Mouse (Mus musculus): ENCODE data around the gene Kpna3. TPM values are rescaled to one million over a fixed set of nuclear protein-coding genes. Genes with fewer than 3 reads are reported as not detected.
A peak's percentile ranks its signal among the peaks of the same experiment; 100 is the strongest.
"Not testable (repeated sequence)": the region's sequence is repeated elsewhere in the genome, so short reads cannot be mapped to it uniquely, and the experiment has no call there.

Kpna3 gene
- polyA plus RNA-seq (2016; fragmentation: Nextera tagmentation; extraction: Ambion mirVana): 89.8 and 92.4 TPM in 2 replicates

DNA sequence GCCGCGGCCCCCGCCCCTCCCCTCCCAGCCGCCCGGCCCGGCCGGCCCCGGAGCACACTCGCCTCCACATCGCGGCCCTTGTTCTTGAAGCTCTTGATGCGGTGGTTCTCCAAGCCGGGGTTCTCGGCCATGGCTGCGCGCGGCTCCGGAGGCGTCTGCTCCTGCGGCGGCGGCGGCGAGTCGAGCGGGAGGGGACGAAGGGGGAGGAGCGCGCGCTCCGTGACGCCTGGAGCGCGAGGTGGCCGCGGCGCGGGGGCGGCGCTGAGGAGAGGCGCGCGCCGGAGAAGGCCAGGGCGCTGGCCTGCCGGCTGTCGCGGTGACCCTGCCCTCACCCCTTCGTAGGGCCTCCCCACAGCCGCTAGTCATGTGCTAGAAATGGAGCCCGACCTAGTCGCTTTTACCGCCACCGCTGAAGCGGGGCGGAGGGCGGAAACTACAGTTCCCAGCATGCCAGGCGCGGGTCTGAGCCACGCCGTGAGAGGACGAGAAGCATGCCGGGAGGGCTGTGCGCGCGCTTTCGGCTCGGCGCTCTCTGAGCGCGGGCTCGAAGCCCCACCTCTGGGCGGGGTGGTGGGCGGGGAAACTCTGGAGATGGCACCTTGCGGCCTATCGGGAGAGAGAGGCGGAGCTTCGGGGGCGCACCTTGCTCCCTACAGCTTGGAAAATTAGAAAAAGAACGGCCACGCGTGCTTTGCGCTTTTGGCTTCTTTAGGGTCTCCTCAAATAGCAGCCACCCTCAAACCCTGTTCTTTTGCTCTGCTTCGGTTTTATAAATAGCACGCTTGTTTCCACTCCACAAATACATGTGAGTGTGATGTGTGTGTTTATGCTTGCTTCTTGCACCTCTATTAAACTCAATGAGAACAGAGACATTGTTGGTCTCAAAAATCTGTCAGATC is at the start of gene Kpna3:
Gene Kpna3 (minus strand): TSS at position 214 of the 899 bp plus-strand sequence.
- peaks cover 27% of the 10 kb centered on the region for H3K4me1 ChIP-seq
- H3K36me3 ChIP-seq (replicated peaks): peaks cover 11% of the 10 kb centered on the region
- peak within 1 kb of the TSS; percentile 90 for H3K4me3 ChIP-seq
- DNase-seq (ENCODE audit: extremely low spot score, low spot score): peak; percentile 98
- peak within 1 kb of the TSS; percentile 98 for H3K27ac ChIP-seq
- under 1% methylated on average over 84 of the region's 85 CpGs for WGBS
- H3K9me3 ChIP-seq: peaks cover 2% of the 10 kb centered on the region; the same call in 1 of the 2 replicates
- H3K27me3 ChIP-seq (ENCODE audit: poor library complexity, severe bottlenecking): no peaks in the 10 kb centered on the region

DNA sequence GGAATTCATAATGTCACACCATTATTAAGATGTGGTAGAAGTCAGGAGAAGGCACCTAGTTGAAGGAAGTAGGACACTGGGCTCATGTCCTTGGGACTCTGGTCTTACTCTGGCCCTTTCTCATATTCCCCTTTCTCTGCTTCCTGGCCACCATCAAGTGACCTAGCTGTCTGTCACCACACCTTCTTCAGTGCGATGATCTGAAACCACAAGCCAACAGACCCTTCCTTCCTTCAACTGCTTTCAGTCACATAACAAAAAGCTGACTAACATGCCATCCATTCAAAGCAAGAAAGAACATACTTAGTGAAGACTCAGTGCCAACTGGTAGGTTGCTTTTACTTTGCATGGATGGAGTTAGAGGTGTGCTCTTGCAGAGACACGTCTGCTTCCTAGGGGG is 20.7 kb upstream of the Kpna3 start:
- Histone ChIP-seq H3K4me3 (no peak overlapping the region), H3K27me3 (ENCODE audit: poor library complexity, severe bottlenecking) (no peaks in the 10 kb centered on the region), H3K9me3 (no peaks in the 10 kb centered on the region), H3K4me1 (peaks cover 14% of the 10 kb centered on the region), H3K27ac (no peak overlapping the region), H3K36me3 (replicated peaks) (no peaks in the 10 kb centered on the region)
- WGBS: 84% methylated on average over 2 of the region's 2 CpGs
- DNase-seq (ENCODE audit: extremely low spot score, low spot score): no peak

DNA sequence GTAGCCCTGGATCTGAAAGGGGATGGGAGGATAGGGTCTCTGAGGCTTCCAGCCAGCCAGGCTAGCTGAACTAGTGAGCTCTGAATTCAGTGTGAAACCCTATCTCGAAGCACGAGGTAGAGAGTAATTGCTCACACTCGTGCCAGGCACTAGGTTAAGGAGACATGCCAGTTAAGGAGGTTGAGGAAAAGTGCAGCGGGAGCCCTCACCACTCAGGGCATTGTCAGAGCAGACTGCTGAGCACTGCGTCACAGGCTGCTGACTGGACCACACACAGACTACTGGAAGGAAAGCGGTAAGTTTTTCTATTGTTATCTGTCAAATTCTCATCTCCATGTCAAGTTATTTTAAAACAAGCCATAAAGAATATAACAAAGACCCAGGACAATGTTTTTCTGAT is 17.8 kb upstream of the Kpna3 start:
- Histone ChIP-seq H3K27ac (no peak overlapping the region), H3K36me3 (replicated peaks) (no peaks in the 10 kb centered on the region), H3K4me3 (no peak overlapping the region), H3K4me1 (peaks cover 15% of the 10 kb centered on the region), H3K9me3 (no peaks in the 10 kb centered on the region), H3K27me3 (ENCODE audit: poor library complexity, severe bottlenecking) (no peaks in the 10 kb centered on the region)
- 73% methylated on average over 6 of the region's 6 CpGs for WGBS
- no peak for DNase-seq (ENCODE audit: extremely low spot score, low spot score)

DNA sequence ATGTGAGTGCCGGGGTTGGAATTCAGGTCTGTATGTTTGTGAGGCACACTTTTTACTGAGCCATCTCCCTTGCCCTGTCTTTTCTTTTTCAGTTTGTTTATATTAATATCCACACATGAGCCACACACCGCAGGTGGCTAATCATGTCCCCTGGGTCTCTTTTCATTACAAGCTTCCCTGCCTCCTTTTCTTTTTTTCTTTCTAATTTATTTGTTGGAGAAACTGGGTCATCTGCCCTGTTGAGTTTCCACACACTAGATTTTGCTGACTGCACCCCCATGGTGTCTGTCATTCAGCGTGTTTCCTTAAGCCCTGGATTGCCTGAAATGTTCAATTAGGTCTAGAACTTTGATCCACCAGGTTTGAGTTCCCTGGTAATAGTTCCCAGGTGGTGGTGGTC is 15.9 kb upstream of the Kpna3 start:
- H3K4me1 ChIP-seq: peaks cover 15% of the 10 kb centered on the region
- 63% methylated on average over 3 of the region's 3 CpGs for WGBS
- H3K27me3 ChIP-seq (ENCODE audit: poor library complexity, severe bottlenecking): no peaks in the 10 kb centered on the region
- no peak for DNase-seq (ENCODE audit: extremely low spot score, low spot score)
- no peak overlapping the region for H3K4me3 ChIP-seq
- H3K27ac ChIP-seq: no peak overlapping the region
- H3K36me3 ChIP-seq (replicated peaks): no peaks in the 10 kb centered on the region
- H3K9me3 ChIP-seq: no peaks in the 10 kb centered on the region

DNA sequence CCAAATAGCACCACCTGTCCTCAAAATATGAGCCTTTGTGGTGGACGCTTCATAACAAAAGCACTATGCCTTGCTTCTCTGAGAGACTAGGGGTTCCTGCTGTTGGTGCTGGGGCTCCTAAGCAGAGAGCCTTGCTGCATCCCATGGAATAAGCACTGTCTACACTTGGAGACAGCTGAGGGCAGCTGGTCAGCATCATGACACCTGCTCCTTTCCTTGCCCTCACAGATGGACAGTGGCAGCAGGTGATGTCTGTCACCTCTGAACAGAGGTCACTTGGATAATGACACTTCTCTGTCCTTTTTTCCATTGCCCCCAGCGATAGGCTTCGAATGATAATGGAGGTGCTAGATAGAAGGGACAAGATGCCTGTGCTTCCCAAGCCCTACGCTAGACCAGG is 13.4 kb upstream of the Kpna3 start:
- H3K9me3 ChIP-seq: no peaks in the 10 kb centered on the region
- no peak overlapping the region for H3K4me3 ChIP-seq
- peaks cover 15% of the 10 kb centered on the region for H3K4me1 ChIP-seq
- H3K36me3 ChIP-seq (replicated peaks): no peaks in the 10 kb centered on the region
- WGBS: 88% methylated on average over 4 of the region's 4 CpGs
- no peak overlapping the region for H3K27ac ChIP-seq
- H3K27me3 ChIP-seq (ENCODE audit: poor library complexity, severe bottlenecking): no peaks in the 10 kb centered on the region
- DNase-seq (ENCODE audit: extremely low spot score, low spot score): no peak

DNA sequence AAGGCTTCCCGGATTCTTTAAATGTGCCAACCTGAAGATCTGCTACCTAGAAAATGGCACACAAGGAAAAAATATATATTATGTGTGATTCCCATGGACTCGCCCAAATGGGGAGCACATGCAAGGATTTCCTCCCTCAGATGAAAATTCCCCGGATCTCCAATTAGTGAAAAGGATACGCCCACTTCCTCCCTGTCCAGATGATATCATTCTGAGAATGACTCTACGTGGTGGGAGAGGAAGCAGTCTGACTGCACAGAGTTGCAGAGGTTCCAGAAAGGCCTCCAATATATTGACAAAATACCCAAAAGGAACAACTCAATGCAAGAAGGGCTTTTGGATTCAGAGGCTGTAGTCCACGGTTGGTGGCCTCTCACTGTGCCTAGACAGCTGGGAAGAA is 12.8 kb upstream of the Kpna3 start:
- 76% methylated on average over 6 of the region's 6 CpGs for WGBS
- H3K27me3 ChIP-seq (ENCODE audit: poor library complexity, severe bottlenecking): no peaks in the 10 kb centered on the region
- no peak overlapping the region for H3K27ac ChIP-seq
- H3K9me3 ChIP-seq: no peaks in the 10 kb centered on the region
- no peaks in the 10 kb centered on the region for H3K36me3 ChIP-seq (replicated peaks)
- H3K4me3 ChIP-seq: no peak overlapping the region
- DNase-seq (ENCODE audit: extremely low spot score, low spot score): no peak
- H3K4me1 ChIP-seq: peaks cover 14% of the 10 kb centered on the region

DNA sequence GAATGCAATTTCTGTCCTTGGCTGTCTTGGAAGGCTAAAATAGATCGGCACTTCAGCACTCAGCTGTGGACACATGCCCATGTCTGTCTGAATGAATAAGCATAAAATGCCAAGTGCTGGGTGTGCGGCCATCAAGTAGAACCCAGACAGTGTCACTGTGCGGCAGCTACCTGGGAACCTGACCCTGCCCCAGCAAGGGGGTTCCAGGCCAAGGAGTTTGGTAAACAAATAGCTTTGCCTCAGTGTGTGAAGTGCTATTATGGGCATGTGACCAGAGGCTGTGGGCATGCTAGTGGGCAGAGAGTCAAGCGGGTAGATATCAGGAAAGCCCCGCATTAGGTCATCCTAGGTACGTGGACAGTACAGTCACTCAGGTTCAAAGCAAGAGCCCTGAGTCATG is 8.1 kb upstream of the Kpna3 start:
- DNase-seq (ENCODE audit: extremely low spot score, low spot score): no peak
- H3K27ac ChIP-seq: no peak overlapping the region
- H3K27me3 ChIP-seq (ENCODE audit: poor library complexity, severe bottlenecking): no peaks in the 10 kb centered on the region
- WGBS: 91% methylated on average over 6 of the region's 6 CpGs
- H3K36me3 ChIP-seq (replicated peaks): no peaks in the 10 kb centered on the region
- H3K4me1 ChIP-seq: peaks cover 3% of the 10 kb centered on the region
- no peak overlapping the region for H3K4me3 ChIP-seq
- H3K9me3 ChIP-seq: no peaks in the 10 kb centered on the region

DNA sequence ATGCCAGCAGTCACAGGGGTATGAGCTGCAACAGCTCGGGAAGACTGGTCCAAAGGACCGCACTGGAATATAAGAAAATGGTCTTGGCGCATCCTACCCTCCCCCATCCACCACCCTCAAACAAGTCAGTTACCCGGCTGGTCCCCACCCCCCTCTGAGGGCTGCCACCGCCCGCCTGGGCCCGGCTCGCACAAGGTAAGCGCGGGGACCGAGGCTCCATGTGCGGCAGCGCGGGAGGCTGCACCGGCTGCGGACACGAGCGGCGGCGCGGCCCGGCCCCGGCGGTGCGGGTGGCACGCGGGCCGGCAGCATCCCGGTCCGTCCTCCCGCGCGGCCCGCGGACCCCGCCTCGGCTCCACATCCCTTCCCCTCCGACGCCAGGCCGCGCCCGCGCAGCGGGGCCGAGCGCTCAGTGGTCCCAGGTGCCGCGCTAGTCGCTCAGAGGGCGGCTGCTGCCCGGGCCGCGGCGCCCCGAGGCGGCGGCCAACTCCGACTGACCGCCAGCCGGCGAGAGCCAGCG is 473 bp downstream of the Kpna3 start:
- DNase-seq (ENCODE audit: extremely low spot score, low spot score): peak; percentile 50
- Histone ChIP-seq H3K27me3 (ENCODE audit: poor library complexity, severe bottlenecking) (no peaks in the 10 kb centered on the region), H3K4me1 (peaks cover 27% of the 10 kb centered on the region), H3K27ac (peak overlapping the region; percentile 98), H3K36me3 (replicated peaks) (peaks cover 11% of the 10 kb centered on the region), H3K4me3 (peak overlapping the region; percentile 90), H3K9me3 (peaks cover 2% of the 10 kb centered on the region; the same call in 1 of the 2 replicates)
- WGBS: 0% methylated on average over 56 of the region's 62 CpGs

DNA sequence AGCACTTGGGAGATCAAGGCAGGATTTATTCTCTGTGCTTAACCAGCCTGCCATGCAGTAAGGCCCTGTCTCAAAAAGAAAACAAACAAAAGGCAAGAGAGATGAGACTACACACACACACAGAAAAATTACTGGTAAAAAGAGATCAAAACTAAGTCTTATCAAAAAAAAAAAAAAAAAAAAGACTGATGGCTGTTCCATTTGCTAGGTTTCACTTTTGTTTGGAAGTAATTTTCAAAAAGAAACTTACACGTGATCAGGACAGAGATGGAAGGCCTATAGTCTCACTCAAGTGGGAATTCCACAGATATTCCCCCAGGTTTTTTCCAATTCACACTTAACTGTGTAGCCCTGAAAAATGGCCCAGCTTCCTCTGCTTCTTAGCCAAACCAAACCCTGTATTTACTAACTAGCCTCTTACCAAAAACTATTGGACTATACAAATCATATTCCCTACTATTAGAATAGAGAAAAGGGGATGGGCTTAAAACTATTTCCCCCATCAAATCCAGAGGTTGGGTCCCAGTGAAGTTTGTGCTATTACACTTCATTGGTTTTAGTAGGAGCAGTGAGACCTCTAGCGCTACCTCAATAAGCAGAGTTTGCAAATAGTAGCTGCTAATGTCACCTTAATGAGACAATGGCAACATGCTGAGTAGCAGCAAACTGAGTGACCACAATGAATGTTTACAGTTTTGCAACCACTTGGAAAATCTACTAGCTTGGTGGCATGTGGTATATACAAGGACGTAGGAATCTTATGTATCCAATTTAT is 1.3 kb downstream of the Kpna3 start:
- peaks cover 31% of the 10 kb centered on the region for H3K4me1 ChIP-seq
- peaks cover 11% of the 10 kb centered on the region for H3K36me3 ChIP-seq (replicated peaks)
- H3K9me3 ChIP-seq: peaks cover 2% of the 10 kb centered on the region; the same call in 1 of the 2 replicates
- 29% methylated on average over 3 of the region's 3 CpGs for WGBS
- no peak for DNase-seq (ENCODE audit: extremely low spot score, low spot score)
- H3K27ac ChIP-seq: peak overlapping the region; percentile 98
- H3K27me3 ChIP-seq (ENCODE audit: poor library complexity, severe bottlenecking): no peaks in the 10 kb centered on the region
- H3K4me3 ChIP-seq: peak overlapping the region; percentile 90

DNA sequence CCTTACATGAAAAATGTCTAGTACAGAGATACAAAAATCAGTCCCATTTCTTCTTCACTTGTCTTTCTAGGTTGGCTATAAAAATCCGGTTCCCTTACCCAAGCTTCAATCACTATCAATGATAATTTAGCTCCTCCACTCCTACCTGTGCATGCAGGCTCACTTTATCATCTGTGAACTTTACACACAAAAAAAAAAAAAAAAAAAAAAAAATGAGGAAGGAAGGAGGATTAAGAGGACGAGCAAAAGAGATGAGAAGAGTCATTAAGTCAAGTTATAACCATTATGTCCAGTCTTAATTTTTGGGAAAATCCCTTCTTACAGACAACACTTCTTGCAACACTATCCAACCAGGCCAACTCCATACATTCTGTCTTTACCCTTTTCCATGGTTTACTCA is 2.8 kb downstream of the Kpna3 start:
- Histone ChIP-seq H3K27me3 (ENCODE audit: poor library complexity, severe bottlenecking) (no peaks in the 10 kb centered on the region), H3K4me3 (no peak overlapping the region), H3K27ac (no peak overlapping the region), H3K4me1 (peaks cover 38% of the 10 kb centered on the region), H3K36me3 (replicated peaks) (peaks cover 11% of the 10 kb centered on the region), H3K9me3 (peaks cover 2% of the 10 kb centered on the region; the same call in 1 of the 2 replicates)
- WGBS: 89% methylated on average over 2 of the region's 2 CpGs
- DNase-seq (ENCODE audit: extremely low spot score, low spot score): no peak

DNA sequence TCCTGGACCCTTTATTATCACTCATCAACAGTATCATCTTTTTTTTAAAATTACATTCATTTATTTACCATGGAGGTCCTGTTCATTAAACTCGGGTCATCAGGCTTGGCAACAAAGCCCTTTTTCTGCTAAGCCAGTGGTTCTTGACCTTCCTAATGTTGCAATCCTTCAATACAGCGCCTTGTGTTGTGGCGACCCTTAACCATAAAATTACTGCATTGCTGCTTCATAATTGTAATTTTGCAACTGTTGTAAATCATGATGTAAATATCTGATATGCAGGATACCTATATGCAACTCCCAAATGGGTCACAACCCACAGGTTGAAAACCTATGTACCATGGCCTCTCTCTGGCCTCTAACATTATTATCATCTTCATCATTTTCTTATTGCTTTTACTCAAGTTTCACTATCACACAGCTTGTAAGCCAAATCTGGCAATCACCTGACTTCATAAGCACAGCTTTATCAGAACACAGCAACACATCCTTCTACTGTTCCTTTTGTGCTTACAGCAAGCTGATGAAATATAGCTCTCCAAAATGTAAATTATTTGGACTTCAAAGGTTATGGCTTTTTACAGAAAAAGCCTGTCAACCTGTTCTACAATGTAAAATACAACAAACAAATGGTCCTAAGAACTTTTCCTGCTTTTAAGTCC is 11.4 kb downstream of the Kpna3 start:
- H3K27me3 ChIP-seq (ENCODE audit: poor library complexity, severe bottlenecking): no peaks in the 10 kb centered on the region
- no peak for DNase-seq (ENCODE audit: extremely low spot score, low spot score)
- peaks cover 15% of the 10 kb centered on the region; the same call in 1 of the 2 replicates for H3K36me3 ChIP-seq (replicated peaks)
- no peak overlapping the region for H3K27ac ChIP-seq
- H3K9me3 ChIP-seq: no peaks in the 10 kb centered on the region
- no peak overlapping the region for H3K4me3 ChIP-seq
- peaks cover 13% of the 10 kb centered on the region for H3K4me1 ChIP-seq
- WGBS: 78% methylated on average over 3 of the region's 3 CpGs

DNA sequence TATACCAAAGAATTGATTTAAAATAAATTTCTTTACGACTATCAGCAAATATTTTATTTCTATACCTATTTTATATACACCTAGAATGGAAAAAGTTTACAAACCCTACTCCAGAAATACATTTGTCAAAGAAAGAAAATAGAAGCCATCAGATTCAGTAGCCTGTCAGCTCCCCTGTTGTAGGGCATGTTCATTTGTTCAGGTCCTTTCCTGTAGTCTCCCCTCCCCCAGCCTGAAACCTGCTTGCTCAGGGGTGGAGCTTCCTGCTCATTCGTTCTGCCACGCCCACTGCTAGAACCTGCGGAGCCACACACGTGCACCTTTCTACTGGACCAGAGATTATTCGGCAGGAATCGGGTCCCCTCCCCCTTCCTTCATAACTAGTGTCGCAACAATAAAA is 12.6 kb downstream of the Kpna3 start:
- not testable (repeated sequence) for H3K4me3 ChIP-seq; H3K27me3 ChIP-seq (ENCODE audit: poor library complexity, severe bottlenecking); DNase-seq (ENCODE audit: extremely low spot score, low spot score); H3K27ac ChIP-seq; H3K9me3 ChIP-seq; H3K4me1 ChIP-seq
- WGBS: 28% methylated on average over 7 of the region's 8 CpGs
- H3K36me3 ChIP-seq (replicated peaks): peaks cover 25% of the 10 kb centered on the region

All from forebrain, embryonic 10.5 days (tissue).